Mouse (Mus musculus): ENCODE data around the gene Cnpy3. TPM values are rescaled to one million over a fixed set of nuclear protein-coding genes. Genes with fewer than 3 reads are reported as not detected.
A peak's percentile ranks its signal among the peaks of the same experiment; 100 is the strongest.

Cnpy3 gene
- polyA plus RNA-seq, 1 experiment from 2014 or later: 67.8 TPM

DNA sequence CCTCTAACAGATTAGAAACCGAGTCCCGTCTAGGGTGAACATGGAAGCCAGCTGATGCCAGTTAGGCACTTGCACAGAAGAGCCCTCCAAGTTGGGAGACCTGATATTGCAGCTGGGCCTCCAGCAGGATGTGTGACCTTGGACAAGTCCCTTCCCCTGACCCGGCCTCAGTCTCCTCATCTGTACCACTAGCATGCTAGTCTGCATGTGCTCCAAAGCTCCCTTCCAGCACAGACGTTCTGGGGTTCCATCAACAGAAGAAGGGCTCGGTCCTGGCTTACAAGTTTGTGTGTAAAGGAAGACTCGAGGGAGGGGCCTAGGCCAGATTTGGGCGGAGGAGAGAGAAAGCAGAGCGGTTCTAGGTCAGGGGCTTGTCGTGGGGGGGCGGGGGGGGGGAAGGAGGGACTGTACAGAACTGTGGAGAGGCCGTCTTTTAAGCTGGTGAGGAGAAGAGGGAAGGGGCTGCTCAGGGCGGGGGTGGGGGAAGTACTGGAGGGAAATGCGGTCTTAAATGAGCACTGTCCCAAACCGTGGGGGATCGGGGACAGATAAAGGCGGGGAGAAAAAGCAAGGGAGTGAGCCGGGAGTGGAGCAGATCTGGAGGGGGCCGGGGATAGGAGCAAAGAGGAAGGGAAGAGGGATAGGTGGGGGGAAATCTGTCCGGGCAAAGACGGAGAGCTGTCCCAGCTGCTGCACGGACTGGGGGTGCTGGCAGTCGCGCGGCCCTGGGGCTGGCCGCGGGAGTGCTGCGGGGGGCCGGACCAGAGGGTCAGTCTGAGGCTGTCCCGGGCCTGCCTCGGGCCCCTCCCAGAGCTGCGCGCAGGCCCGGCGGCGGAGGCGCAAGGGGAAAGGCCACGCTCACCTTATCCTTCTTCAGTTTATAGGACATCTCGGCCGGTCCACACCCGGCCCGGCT lies 47.8 kb downstream of the Cnpy3 start:
- Histone ChIP-seq H3K9ac (ENCODE audit: low read depth, low read length) (peak overlapping the region; percentile 93), H3K4me3 (ENCODE audit: low read depth, low read length) (peak overlapping the region; percentile 95), H3K36me3 (ENCODE audit: control insufficient read depth, insufficient read depth, low read length) (peaks cover 4% of the 10 kb centered on the region; the same call in 1 of the 2 replicates), H3K9me3 (replicated peaks; ENCODE audit: control insufficient read depth, low read length, poor library complexity, severe bottlenecking) (no peaks in the 10 kb centered on the region), H3K27me3 (ENCODE audit: control insufficient read depth, insufficient read depth, low read depth, low read length) (no peaks in the 10 kb centered on the region), H3K4me1 (ENCODE audit: control insufficient read depth, insufficient read depth, low read length) (peaks cover 31% of the 10 kb centered on the region), H3K27ac (ENCODE audit: low read length) (peak overlapping the region; percentile 83), H3K4me2 (ENCODE audit: low read length) (peak overlapping the region; percentile 83)
- ATAC-seq: peak; percentile 70
- WGBS: 4% methylated on average over 40 of the region's 41 CpGs

DNA sequence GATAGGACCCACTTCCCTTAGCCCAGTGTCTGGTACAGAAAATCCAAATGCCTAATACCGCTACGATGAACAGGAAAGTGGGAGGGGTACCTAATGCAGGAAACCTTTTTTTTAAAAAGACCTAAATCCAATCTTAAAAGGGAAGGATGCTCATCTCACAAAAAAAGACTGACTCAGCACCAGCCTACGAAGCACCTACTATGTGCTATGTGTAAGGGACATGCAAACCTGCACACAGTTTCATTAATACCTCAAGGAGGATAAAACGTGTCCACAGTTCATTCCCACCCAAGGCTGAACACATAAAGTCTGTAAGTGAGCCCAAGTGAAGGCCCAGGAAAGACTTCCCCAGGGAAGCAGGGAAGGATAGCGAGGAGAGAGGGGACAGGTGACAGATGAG lies 49.5 kb downstream of the Cnpy3 start:
- 93% methylated on average over 5 of the region's 5 CpGs for WGBS
- no peaks in the 10 kb centered on the region for H3K9me3 ChIP-seq (replicated peaks; ENCODE audit: control insufficient read depth, low read length, poor library complexity, severe bottlenecking)
- H3K4me3 ChIP-seq (ENCODE audit: low read depth, low read length): no peak overlapping the region
- peak overlapping the region; percentile 83 for H3K4me2 ChIP-seq (ENCODE audit: low read length)
- no peaks in the 10 kb centered on the region for H3K27me3 ChIP-seq (ENCODE audit: control insufficient read depth, insufficient read depth, low read depth, low read length)
- no peak overlapping the region for H3K27ac ChIP-seq (ENCODE audit: low read length)
- peaks cover 7% of the 10 kb centered on the region; the same call in 1 of the 2 replicates for H3K36me3 ChIP-seq (ENCODE audit: control insufficient read depth, insufficient read depth, low read length)
- peaks cover 31% of the 10 kb centered on the region for H3K4me1 ChIP-seq (ENCODE audit: control insufficient read depth, insufficient read depth, low read length)
- no peak for ATAC-seq
- H3K9ac ChIP-seq (ENCODE audit: low read depth, low read length): peak overlapping the region; percentile 93

DNA sequence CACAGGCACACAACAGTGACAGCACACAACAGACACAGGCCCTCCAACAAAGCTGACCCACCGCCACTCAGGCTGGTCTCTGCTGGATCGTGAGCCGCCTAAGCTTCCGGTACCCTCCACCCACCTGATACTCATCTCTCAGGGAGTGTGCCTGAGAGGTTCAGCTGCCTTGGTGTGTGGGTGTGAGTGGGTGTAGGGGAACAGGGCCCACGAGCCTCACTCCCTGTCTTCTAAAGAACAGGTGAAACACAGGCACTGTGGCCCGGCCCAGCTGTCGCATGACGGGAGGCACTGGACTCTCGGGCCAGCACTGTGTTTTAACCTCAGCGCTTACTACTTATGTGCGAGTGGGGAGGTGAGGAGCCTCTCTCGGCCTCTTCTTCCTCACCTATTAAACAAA lies 49.9 kb downstream of the Cnpy3 start:
- no peak for ATAC-seq
- WGBS: 89% methylated on average over 12 of the region's 12 CpGs
- Histone ChIP-seq H3K9me3 (replicated peaks; ENCODE audit: control insufficient read depth, low read length, poor library complexity, severe bottlenecking) (no peaks in the 10 kb centered on the region), H3K4me2 (ENCODE audit: low read length) (no peak overlapping the region; the same call in 1 of the 2 replicates), H3K27me3 (ENCODE audit: control insufficient read depth, insufficient read depth, low read depth, low read length) (no peaks in the 10 kb centered on the region), H3K9ac (ENCODE audit: low read depth, low read length) (peak overlapping the region; percentile 33; the same call in 1 of the 2 replicates), H3K36me3 (ENCODE audit: control insufficient read depth, insufficient read depth, low read length) (peaks cover 7% of the 10 kb centered on the region; the same call in 1 of the 2 replicates), H3K4me3 (ENCODE audit: low read depth, low read length) (no peak overlapping the region), H3K4me1 (ENCODE audit: control insufficient read depth, insufficient read depth, low read length) (peaks cover 31% of the 10 kb centered on the region), H3K27ac (ENCODE audit: low read length) (no peak overlapping the region; the same call in 1 of the 2 replicates)

DNA sequence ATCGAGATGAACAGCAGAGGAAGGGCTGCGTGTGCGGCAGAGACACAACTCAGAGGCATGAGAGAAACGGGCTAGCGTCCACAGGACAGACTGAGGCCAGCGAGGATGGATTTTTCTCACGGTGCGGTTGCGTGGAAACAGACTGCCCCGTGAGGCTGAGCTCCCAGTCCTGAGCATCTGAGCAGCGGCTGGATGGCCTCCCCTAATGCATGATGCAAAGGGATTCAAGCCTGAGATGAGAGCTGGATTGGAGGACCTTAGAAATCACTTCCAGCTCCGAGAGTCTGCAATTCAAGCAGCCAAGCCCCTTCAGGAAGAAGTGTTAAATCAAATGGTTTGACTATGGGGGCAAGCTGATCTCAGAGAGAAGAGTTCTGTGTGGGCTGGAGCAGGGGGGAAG lies 50.5 kb downstream of the Cnpy3 start:
- Histone ChIP-seq H3K4me3 (ENCODE audit: low read depth, low read length) (no peak overlapping the region), H3K27ac (ENCODE audit: low read length) (no peak overlapping the region; the same call in 1 of the 2 replicates), H3K4me2 (ENCODE audit: low read length) (no peak overlapping the region; the same call in 1 of the 2 replicates), H3K27me3 (ENCODE audit: control insufficient read depth, insufficient read depth, low read depth, low read length) (no peaks in the 10 kb centered on the region), H3K4me1 (ENCODE audit: control insufficient read depth, insufficient read depth, low read length) (peaks cover 31% of the 10 kb centered on the region), H3K9me3 (replicated peaks; ENCODE audit: control insufficient read depth, low read length, poor library complexity, severe bottlenecking) (no peaks in the 10 kb centered on the region), H3K36me3 (ENCODE audit: control insufficient read depth, insufficient read depth, low read length) (peaks cover 7% of the 10 kb centered on the region; the same call in 1 of the 2 replicates), H3K9ac (ENCODE audit: low read depth, low read length) (peak overlapping the region; percentile 33; the same call in 1 of the 2 replicates)
- ATAC-seq: no peak
- 81% methylated on average over 12 of the region's 12 CpGs for WGBS

DNA sequence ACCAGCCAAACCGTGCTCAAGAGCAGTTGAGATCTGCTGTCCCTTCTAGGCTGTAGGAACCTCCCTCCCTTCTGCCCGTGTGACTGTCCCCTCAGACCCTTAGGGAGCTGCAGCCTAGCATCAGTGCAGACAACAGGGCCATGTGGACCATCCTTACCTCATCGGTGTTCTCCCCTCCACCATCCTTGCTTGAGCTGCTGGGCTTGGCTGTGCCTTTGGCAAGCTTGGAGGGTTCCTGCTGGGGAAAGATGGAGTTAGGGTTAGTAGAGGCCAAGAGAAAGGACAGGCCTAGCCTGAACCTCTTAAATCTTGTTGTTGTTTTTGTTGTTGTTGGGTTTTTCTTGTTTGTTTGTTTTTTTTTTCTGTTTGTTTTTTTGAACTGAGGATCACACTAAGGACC lies 52.1 kb downstream of the Cnpy3 start:
- WGBS: 97% methylated on average over 3 of the region's 3 CpGs
- no peak for ATAC-seq
- Histone ChIP-seq H3K9me3 (replicated peaks; ENCODE audit: control insufficient read depth, low read length, poor library complexity, severe bottlenecking) (no peaks in the 10 kb centered on the region), H3K4me1 (ENCODE audit: control insufficient read depth, insufficient read depth, low read length) (peaks cover 23% of the 10 kb centered on the region), H3K27me3 (ENCODE audit: control insufficient read depth, insufficient read depth, low read depth, low read length) (no peaks in the 10 kb centered on the region), H3K36me3 (ENCODE audit: control insufficient read depth, insufficient read depth, low read length) (peaks cover 9% of the 10 kb centered on the region; the same call in 1 of the 2 replicates), H3K27ac (ENCODE audit: low read length) (no peak overlapping the region), H3K4me2 (ENCODE audit: low read length) (no peak overlapping the region), H3K9ac (ENCODE audit: low read depth, low read length) (no peak overlapping the region), H3K4me3 (ENCODE audit: low read depth, low read length) (no peak overlapping the region)

DNA sequence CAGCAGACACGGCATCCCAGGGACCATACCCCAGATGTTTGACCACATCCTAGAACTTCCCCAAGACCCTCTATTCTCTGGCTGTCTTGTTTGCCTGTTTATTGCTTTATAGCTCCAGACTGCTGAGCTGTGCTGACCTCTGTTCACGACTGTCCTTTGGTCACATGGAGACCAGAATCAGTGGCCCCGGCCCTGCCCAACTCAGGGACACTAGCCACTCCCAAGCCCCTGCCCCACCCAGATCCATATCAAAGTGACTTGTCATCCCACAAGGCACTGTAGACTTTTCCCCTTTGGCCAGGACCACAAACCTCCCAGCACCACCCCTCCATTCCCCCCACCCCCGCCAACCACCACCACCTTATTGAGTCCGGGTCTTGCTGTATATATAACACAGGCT lies 52.8 kb downstream of the Cnpy3 start:
- ATAC-seq: no peak
- H3K9ac ChIP-seq (ENCODE audit: low read depth, low read length): no peak overlapping the region
- H3K27ac ChIP-seq (ENCODE audit: low read length): no peak overlapping the region
- H3K27me3 ChIP-seq (ENCODE audit: control insufficient read depth, insufficient read depth, low read depth, low read length): no peaks in the 10 kb centered on the region
- H3K4me2 ChIP-seq (ENCODE audit: low read length): no peak overlapping the region
- no peak overlapping the region for H3K4me3 ChIP-seq (ENCODE audit: low read depth, low read length)
- peaks cover 9% of the 10 kb centered on the region; the same call in 1 of the 2 replicates for H3K36me3 ChIP-seq (ENCODE audit: control insufficient read depth, insufficient read depth, low read length)
- H3K9me3 ChIP-seq (replicated peaks; ENCODE audit: control insufficient read depth, low read length, poor library complexity, severe bottlenecking): no peaks in the 10 kb centered on the region
- H3K4me1 ChIP-seq (ENCODE audit: control insufficient read depth, insufficient read depth, low read length): peaks cover 23% of the 10 kb centered on the region
- WGBS: 84% methylated on average over 5 of the region's 5 CpGs

DNA sequence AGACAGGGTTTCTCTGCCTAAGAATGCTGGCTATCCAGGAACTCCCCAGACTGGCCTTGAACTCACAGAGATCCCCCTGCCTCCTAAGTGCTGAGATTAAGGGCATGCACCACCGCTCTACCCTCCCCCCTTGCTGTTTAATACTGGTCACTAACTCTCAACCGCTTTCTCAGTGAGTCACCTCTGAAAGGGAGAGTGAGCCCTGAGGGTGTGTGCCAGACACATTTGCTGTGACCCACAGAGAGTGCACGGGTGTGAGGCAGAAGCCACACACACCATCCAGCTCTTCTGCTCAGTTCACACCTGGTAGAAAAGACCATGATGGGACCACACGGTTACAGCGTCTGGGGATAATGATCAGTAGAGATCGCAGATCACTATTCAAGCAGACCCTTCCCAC lies 53.5 kb downstream of the Cnpy3 start:
- H3K27me3 ChIP-seq (ENCODE audit: control insufficient read depth, insufficient read depth, low read depth, low read length): no peaks in the 10 kb centered on the region
- no peak overlapping the region for H3K4me3 ChIP-seq (ENCODE audit: low read depth, low read length)
- 94% methylated on average over 6 of the region's 6 CpGs for WGBS
- H3K4me1 ChIP-seq (ENCODE audit: control insufficient read depth, insufficient read depth, low read length): peaks cover 17% of the 10 kb centered on the region
- no peaks in the 10 kb centered on the region for H3K9me3 ChIP-seq (replicated peaks; ENCODE audit: control insufficient read depth, low read length, poor library complexity, severe bottlenecking)
- no peak overlapping the region for H3K4me2 ChIP-seq (ENCODE audit: low read length)
- H3K9ac ChIP-seq (ENCODE audit: low read depth, low read length): no peak overlapping the region
- no peak overlapping the region for H3K27ac ChIP-seq (ENCODE audit: low read length)
- ATAC-seq: no peak
- peaks cover 9% of the 10 kb centered on the region; the same call in 1 of the 2 replicates for H3K36me3 ChIP-seq (ENCODE audit: control insufficient read depth, insufficient read depth, low read length)

DNA sequence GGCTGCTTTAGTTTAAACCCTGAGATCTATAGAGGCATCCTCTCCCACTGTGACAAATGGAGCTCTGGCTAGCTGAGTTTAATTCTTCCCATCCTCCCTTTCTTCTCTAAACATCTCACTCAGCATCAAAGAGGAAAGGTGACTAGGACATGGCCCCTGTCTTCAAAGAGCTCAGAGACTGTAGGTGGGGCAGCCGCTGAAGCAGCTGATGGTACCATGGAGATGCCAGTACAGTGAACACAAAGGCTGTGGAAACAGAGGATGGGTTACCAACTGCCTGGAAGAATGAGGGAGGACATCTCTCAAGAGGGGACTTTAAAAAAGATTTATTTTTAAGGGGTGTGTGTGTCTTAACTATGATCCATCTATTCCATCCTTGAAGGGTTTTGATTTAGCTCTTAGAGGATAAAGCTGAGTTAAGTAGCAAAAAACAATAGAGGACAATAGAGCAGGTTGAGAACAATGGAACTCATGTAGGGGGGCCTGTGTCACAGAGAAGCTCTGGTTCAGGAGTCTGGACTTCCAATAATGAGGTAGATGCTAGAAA lies 57.4 kb downstream of the Cnpy3 start:
- Histone ChIP-seq H3K4me1 (ENCODE audit: control insufficient read depth, insufficient read depth, low read length) (no peaks in the 10 kb centered on the region), H3K9me3 (replicated peaks; ENCODE audit: control insufficient read depth, low read length, poor library complexity, severe bottlenecking) (no peaks in the 10 kb centered on the region), H3K27ac (ENCODE audit: low read length) (no peak overlapping the region), H3K4me2 (ENCODE audit: low read length) (no peak overlapping the region), H3K36me3 (ENCODE audit: control insufficient read depth, insufficient read depth, low read length) (peaks cover 9% of the 10 kb centered on the region; the same call in 1 of the 2 replicates), H3K27me3 (ENCODE audit: control insufficient read depth, insufficient read depth, low read depth, low read length) (no peaks in the 10 kb centered on the region), H3K4me3 (ENCODE audit: low read depth, low read length) (no peak overlapping the region), H3K9ac (ENCODE audit: low read depth, low read length) (no peak overlapping the region)
- 55% methylated on average over 1 of the region's 1 CpGs for WGBS
- no peak for ATAC-seq

DNA sequence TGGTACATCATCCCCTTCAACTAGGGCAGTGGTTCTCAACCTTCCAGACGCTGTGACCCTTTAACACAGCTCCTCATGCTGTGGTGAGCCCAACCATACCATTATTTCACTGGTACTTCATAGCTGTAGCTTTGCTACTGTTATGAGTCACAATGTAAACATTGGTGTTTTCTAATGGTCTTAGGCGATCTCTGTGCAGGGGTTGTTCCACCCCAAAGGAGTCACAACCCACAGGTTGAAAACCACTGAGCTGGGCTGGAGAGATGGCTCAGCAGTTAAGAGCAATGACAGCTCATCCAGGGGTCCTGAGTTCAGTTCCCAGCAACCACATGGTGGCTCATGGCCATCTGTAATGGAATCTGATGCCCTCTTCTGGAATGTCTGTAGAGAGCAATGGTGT lies 60.6 kb downstream of the Cnpy3 start:
- Histone ChIP-seq H3K9ac (ENCODE audit: low read depth, low read length) (no peak overlapping the region), H3K4me2 (ENCODE audit: low read length) (no peak overlapping the region), H3K27ac (ENCODE audit: low read length) (no peak overlapping the region), H3K36me3 (ENCODE audit: control insufficient read depth, insufficient read depth, low read length) (peaks cover 9% of the 10 kb centered on the region), H3K9me3 (replicated peaks; ENCODE audit: control insufficient read depth, low read length, poor library complexity, severe bottlenecking) (no peaks in the 10 kb centered on the region), H3K4me1 (ENCODE audit: control insufficient read depth, insufficient read depth, low read length) (no peaks in the 10 kb centered on the region), H3K27me3 (ENCODE audit: control insufficient read depth, insufficient read depth, low read depth, low read length) (no peaks in the 10 kb centered on the region), H3K4me3 (ENCODE audit: low read depth, low read length) (no peak overlapping the region)
- 97% methylated on average over 2 of the region's 2 CpGs for WGBS
- no peak for ATAC-seq
